Mouse (Mus musculus): ENCODE data around the gene Zswim5. TPM values are rescaled to one million over a fixed set of nuclear protein-coding genes. Genes with fewer than 3 reads are reported as not detected.

Gene Zswim5
- polyA plus RNA-seq, 1 experiment, result 2.6 TPM

GRCm38 (mm10) chr4:116999513-117000154, 122.5 kb downstream of the Zswim5 start:
- no peak overlapping the region for H3K4me3 ChIP-seq (replicated peaks; ENCODE audit: extremely low read depth, low read depth, low read length)
- H3K4me1 ChIP-seq (ENCODE audit: control insufficient read depth, insufficient read depth, low read length), result peaks cover 8% of the 10 kb centered on the region
- 96% methylated on average over 17 of the region's 17 CpGs for WGBS
- no peak for DNase-seq
- TF ChIP-seq POLR2A (IDR thresholded peaks at IDR 0.05; ENCODE audit: borderline replicate concordance, extremely low read depth, low read depth, low read length), result no peak
- no peak for TF ChIP-seq CTCF (IDR thresholded peaks at IDR 0.05; ENCODE audit: insufficient read depth, low read length)

- no peak for DNase-seq
- TF ChIP-seq POLR2A (IDR thresholded peaks at IDR 0.05; ENCODE audit: borderline replicate concordance, extremely low read depth, low read depth, low read length), result no peak
- TF ChIP-seq CTCF (IDR thresholded peaks at IDR 0.05; ENCODE audit: insufficient read depth, low read length), result no peak
- 92% methylated on average over 16 of the region's 16 CpGs for WGBS
- no peaks in the 10 kb centered on the region for H3K4me1 ChIP-seq (ENCODE audit: control insufficient read depth, insufficient read depth, low read length)
- no peak overlapping the region for H3K4me3 ChIP-seq (replicated peaks; ENCODE audit: extremely low read depth, low read depth, low read length)
Observed at GRCm38 (mm10) chr4:117001957-117002356, 124.8 kb downstream of the Zswim5 start.

- no peak overlapping the region for H3K4me3 ChIP-seq (replicated peaks; ENCODE audit: extremely low read depth, low read depth, low read length)
- DNase-seq, result peak; percentile 42
- 59% methylated on average over 38 of the region's 38 CpGs for WGBS
- no peaks in the 10 kb centered on the region for H3K4me1 ChIP-seq (ENCODE audit: control insufficient read depth, insufficient read depth, low read length)
- TF ChIP-seq CTCF (IDR thresholded peaks at IDR 0.05; ENCODE audit: insufficient read depth, low read length), result peak; percentile 86
- TF ChIP-seq POLR2A (IDR thresholded peaks at IDR 0.05; ENCODE audit: borderline replicate concordance, extremely low read depth, low read depth, low read length), result no peak
Observed at GRCm38 (mm10) chr4:117002543-117003521, 125.7 kb downstream of the Zswim5 start.

- H3K4me1 ChIP-seq (ENCODE audit: control insufficient read depth, insufficient read depth, low read length), result no peaks in the 10 kb centered on the region
Observed at GRCm38 (mm10) chr4:117004649-117005048, 127.5 kb downstream of the Zswim5 start.

GRCm38 (mm10) chr4:117005611-117006400, 128.6 kb downstream of the Zswim5 start:
- no peak for DNase-seq
- TF ChIP-seq CTCF (IDR thresholded peaks at IDR 0.05; ENCODE audit: insufficient read depth, low read length) (no peak), POLR2A (IDR thresholded peaks at IDR 0.05; ENCODE audit: borderline replicate concordance, extremely low read depth, low read depth, low read length) (no peak)
- Histone ChIP-seq H3K4me1 (ENCODE audit: control insufficient read depth, insufficient read depth, low read length) (no peaks in the 10 kb centered on the region), H3K4me3 (replicated peaks; ENCODE audit: extremely low read depth, low read depth, low read length) (no peak overlapping the region)
- 74% methylated on average over 7 of the region's 7 CpGs for WGBS

More at GRCm38 (mm10) chr4:117004649-117005048, 127.5 kb downstream of the Zswim5 start:
- DNase-seq, result no peak
- TF ChIP-seq POLR2A (IDR thresholded peaks at IDR 0.05; ENCODE audit: borderline replicate concordance, extremely low read depth, low read depth, low read length) (no peak), CTCF (IDR thresholded peaks at IDR 0.05; ENCODE audit: insufficient read depth, low read length) (no peak)
- no peak overlapping the region for H3K4me3 ChIP-seq (replicated peaks; ENCODE audit: extremely low read depth, low read depth, low read length)
- WGBS, result 89% methylated on average over 4 of the region's 4 CpGs

- no peaks in the 10 kb centered on the region for H3K4me1 ChIP-seq (ENCODE audit: control insufficient read depth, insufficient read depth, low read length)
- TF ChIP-seq POLR2A (IDR thresholded peaks at IDR 0.05; ENCODE audit: borderline replicate concordance, extremely low read depth, low read depth, low read length) (no peak), CTCF (IDR thresholded peaks at IDR 0.05; ENCODE audit: insufficient read depth, low read length) (no peak)
- no peak overlapping the region for H3K4me3 ChIP-seq (replicated peaks; ENCODE audit: extremely low read depth, low read depth, low read length)
- 53% methylated on average over 3 of the region's 3 CpGs for WGBS
- DNase-seq, result no peak
Observed at GRCm38 (mm10) chr4:117007058-117007457, 129.9 kb downstream of the Zswim5 start.

GRCm38 (mm10) chr4:117010231-117010630, 133.1 kb downstream of the Zswim5 start:
- TF ChIP-seq CTCF (IDR thresholded peaks at IDR 0.05; ENCODE audit: insufficient read depth, low read length) (no peak), POLR2A (IDR thresholded peaks at IDR 0.05; ENCODE audit: borderline replicate concordance, extremely low read depth, low read depth, low read length) (no peak)
- no peaks in the 10 kb centered on the region for H3K4me1 ChIP-seq (ENCODE audit: control insufficient read depth, insufficient read depth, low read length)
- no peak for DNase-seq
- H3K4me3 ChIP-seq (replicated peaks; ENCODE audit: extremely low read depth, low read depth, low read length), result no peak overlapping the region
- 80% methylated on average over 5 of the region's 5 CpGs for WGBS

- no peak for DNase-seq
- TF ChIP-seq CTCF (IDR thresholded peaks at IDR 0.05; ENCODE audit: insufficient read depth, low read length) (no peak), POLR2A (IDR thresholded peaks at IDR 0.05; ENCODE audit: borderline replicate concordance, extremely low read depth, low read depth, low read length) (no peak)
- 79% methylated on average over 6 of the region's 6 CpGs for WGBS
- H3K4me3 ChIP-seq (replicated peaks; ENCODE audit: extremely low read depth, low read depth, low read length), result no peak overlapping the region
- H3K4me1 ChIP-seq (ENCODE audit: control insufficient read depth, insufficient read depth, low read length), result no peaks in the 10 kb centered on the region
Observed at GRCm38 (mm10) chr4:117013596-117013995, 136.4 kb downstream of the Zswim5 start.

GRCm38 (mm10) chr4:117014901-117015415, 137.8 kb downstream of the Zswim5 start:
- no peaks in the 10 kb centered on the region for H3K4me1 ChIP-seq (ENCODE audit: control insufficient read depth, insufficient read depth, low read length)
- 52% methylated on average over 4 of the region's 4 CpGs for WGBS
- TF ChIP-seq CTCF (IDR thresholded peaks at IDR 0.05; ENCODE audit: insufficient read depth, low read length) (no peak), POLR2A (IDR thresholded peaks at IDR 0.05; ENCODE audit: borderline replicate concordance, extremely low read depth, low read depth, low read length) (no peak)
- no peak for DNase-seq
- no peak overlapping the region for H3K4me3 ChIP-seq (replicated peaks; ENCODE audit: extremely low read depth, low read depth, low read length)

Measured in lung, adult 2 months (tissue).